Mouse (Mus musculus) forebrain, embryonic 12.5 days (tissue): Measurements from ENCODE around the gene Gm12216. TPM values are rescaled to one million over a fixed set of nuclear protein-coding genes. Genes with fewer than 3 reads are reported as not detected.
A peak's percentile ranks its signal among the peaks of the same experiment; 100 is the strongest.
"Not testable (repeated sequence)": the region's sequence is repeated elsewhere in the genome, so short reads cannot be mapped to it uniquely, and the experiment has no call there.

Source experiments
- ATAC-seq: fragments of 200-750 bp; cut with Nextera tagmentation; 2 replicates; pipeline ENCODE4 v1.8.0; 2017; ENCODE audit warnings: moderate TSS enrichment; ENCODE audit not compliant: low FRiP score
- H3K27ac ChIP-seq: fragments of 300-500 bp; sonication (generic); 2 replicates; pipeline ENCODE4 v1.5.1; 2016; ENCODE audit warnings: mild to moderate bottlenecking
- H3K27me3 ChIP-seq: fragments of 300-500 bp; sonication (generic); 2 replicates; pipeline ENCODE4 v1.6.1; 2016; ENCODE audit warnings: mild to moderate bottlenecking
- H3K36me3 ChIP-seq: fragments of 300-500 bp; sonication (generic); replicated peaks from 2 replicates; pipeline ENCODE4 v1.6.1; 2016; ENCODE audit warnings: mild to moderate bottlenecking
- H3K4me1 ChIP-seq: fragments of 300-500 bp; sonication (generic); 2 replicates; pipeline ENCODE4 v1.6.1; 2016
- H3K4me2 ChIP-seq: fragments of 300-500 bp; sonication (generic); 2 replicates; pipeline ENCODE4 v1.6.1; 2016; ENCODE audit warnings: mild to moderate bottlenecking, moderate library complexity
- H3K4me3 ChIP-seq: fragments of 300-500 bp; sonication (generic); replicated peaks from 2 replicates; pipeline ENCODE4 v1.5.1; 2016; ENCODE audit warnings: mild to moderate bottlenecking
- H3K9ac ChIP-seq: fragments of 300-500 bp; sonication (generic); 2 replicates; pipeline ENCODE4 v1.6.1; 2016; ENCODE audit warnings: mild to moderate bottlenecking
- H3K9me3 ChIP-seq: fragments of 300-500 bp; sonication (generic); 2 replicates; pipeline ENCODE4 v1.6.1; 2016
- WGBS: fragments of 180-500 bp; shearing (Covaris S2); methylation state at CpG from one replicate; pipeline ENCODE4 v1.1.7; 2016; 5-methylcytosine and 5-hydroxymethylcytosine counted together
- polyA plus RNA-seq: library from polyadenylated mRNA; unstranded; fragments of >200 nt; fragmentation: Nextera tagmentation; extraction: Ambion mirVana; gene quantifications from 2 replicates; pipeline ENCODE4 v1.2.1, GENCODE M21; 2016

Gene Gm12216
- polyA plus RNA-seq, result 0.36 TPM in 1 of 2 replicates, not detected in the other

DNA sequence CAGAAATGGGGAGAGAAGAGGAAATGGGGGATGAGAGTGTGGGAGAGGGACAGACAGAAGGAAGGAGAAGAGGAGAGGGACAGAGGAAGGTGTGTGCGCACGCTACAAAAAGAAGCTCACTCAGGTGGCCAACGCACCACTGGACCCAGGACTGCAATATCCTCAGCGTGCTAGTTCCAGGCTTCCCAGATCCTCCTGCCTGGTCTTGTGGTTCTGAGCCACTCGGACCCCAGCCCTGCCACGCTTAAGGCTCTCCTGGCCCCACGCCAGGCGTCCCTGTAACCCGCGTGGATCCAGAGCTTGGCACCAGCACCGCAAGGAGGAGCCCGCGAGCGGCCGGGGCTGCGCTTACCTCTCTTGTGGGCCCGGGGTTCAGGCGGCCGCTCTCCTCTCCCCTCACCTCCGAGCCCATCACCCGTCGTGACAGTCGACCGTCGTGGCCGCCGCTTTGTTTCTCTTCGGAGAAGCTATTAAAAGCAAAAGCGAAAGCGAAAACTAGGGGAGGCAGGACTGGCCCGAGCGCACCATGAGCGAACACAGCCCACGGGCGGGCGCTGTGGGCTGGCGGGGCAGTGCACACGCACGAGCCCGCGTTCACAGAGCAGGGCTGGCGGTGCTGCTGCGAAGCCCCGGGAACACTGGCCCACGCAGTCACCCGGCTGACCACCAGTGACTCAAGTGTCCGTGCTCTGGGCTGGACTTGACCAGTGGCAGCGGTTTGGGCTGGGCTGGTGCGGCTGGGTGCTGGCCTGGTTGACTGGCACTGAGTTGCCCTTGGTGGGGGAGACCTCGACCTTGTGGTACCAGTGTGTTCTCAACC, at the start of gene Gm12216:
Gene Gm12216, minus strand, starts transcription at position 496 of the 820 bp plus-strand sequence.
- not testable (repeated sequence) for H3K9me3 ChIP-seq, H3K36me3 ChIP-seq, H3K27ac ChIP-seq, H3K4me1 ChIP-seq, H3K27me3 ChIP-seq
- 12% methylated on average over 46 of the region's 50 CpGs for WGBS
- Histone ChIP-seq H3K4me3 (peak within 1 kb of the TSS; percentile 47), H3K4me2 (peak within 1 kb of the TSS; percentile 68), H3K9ac (peak within 1 kb of the TSS; percentile 46)
- ATAC-seq, result peak; percentile 57; the same call in 1 of the 2 replicates

DNA sequence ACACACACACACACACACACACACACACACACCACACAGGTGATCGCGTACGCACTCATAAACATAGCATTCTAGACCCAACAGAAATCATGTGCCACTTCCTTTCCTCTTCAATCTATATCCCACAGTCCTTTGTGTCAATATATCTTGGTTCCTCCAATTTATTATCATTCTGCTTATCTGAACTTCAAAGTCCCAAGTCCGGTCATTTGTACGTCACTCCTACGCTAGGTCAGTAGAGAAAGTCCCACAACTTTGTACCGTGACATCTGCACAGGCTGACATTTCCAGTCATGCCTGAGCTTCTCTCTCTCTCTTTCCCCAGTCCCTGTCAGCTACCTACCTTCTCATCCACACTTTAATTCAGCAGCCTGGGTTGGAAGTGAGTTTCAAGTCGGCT, 49.6 kb upstream of the Gm12216 start:
- no peaks in the 10 kb centered on the region for H3K4me1 ChIP-seq
- no peak overlapping the region for H3K9ac ChIP-seq
- H3K27ac ChIP-seq, result no peak overlapping the region
- H3K27me3 ChIP-seq, result no peaks in the 10 kb centered on the region
- WGBS, result 94% methylated on average over 8 of the region's 8 CpGs
- H3K36me3 ChIP-seq, result no peaks in the 10 kb centered on the region
- H3K4me2 ChIP-seq, result no peak overlapping the region
- no peaks in the 10 kb centered on the region for H3K9me3 ChIP-seq
- no peak for ATAC-seq
- H3K4me3 ChIP-seq, result no peak overlapping the region

GRCm38 (mm10) chr11:53904534-53904925, 45.5 kb upstream of the Gm12216 start:
- H3K27ac ChIP-seq, result no peak overlapping the region
- ATAC-seq, result no peak
- WGBS, result 84% methylated on average over 9 of the region's 9 CpGs

GRCm38 (mm10) chr11:53903781-53904533, 44.9 kb upstream of the Gm12216 start:
- H3K9ac ChIP-seq, result no peak overlapping the region
- no peak for ATAC-seq
- no peaks in the 10 kb centered on the region for H3K4me1 ChIP-seq
- H3K4me2 ChIP-seq, result no peak overlapping the region
- H3K36me3 ChIP-seq, result no peaks in the 10 kb centered on the region
- 57% methylated on average over 16 of the region's 16 CpGs for WGBS
- no peak overlapping the region for H3K27ac ChIP-seq
- no peaks in the 10 kb centered on the region for H3K9me3 ChIP-seq
- H3K27me3 ChIP-seq, result no peaks in the 10 kb centered on the region
- H3K4me3 ChIP-seq, result no peak overlapping the region

More at GRCm38 (mm10) chr11:53904534-53904925, 45.5 kb upstream of the Gm12216 start:
- Histone ChIP-seq H3K4me2 (no peak overlapping the region), H3K9ac (no peak overlapping the region), H3K36me3 (no peaks in the 10 kb centered on the region), H3K4me1 (no peaks in the 10 kb centered on the region), H3K4me3 (no peak overlapping the region), H3K9me3 (no peaks in the 10 kb centered on the region), H3K27me3 (no peaks in the 10 kb centered on the region)

- Histone ChIP-seq H3K4me1 (no peaks in the 10 kb centered on the region), H3K4me3 (no peak overlapping the region), H3K4me2 (no peak overlapping the region), H3K9ac (no peak overlapping the region), H3K9me3 (no peaks in the 10 kb centered on the region), H3K27ac (no peak overlapping the region), H3K36me3 (no peaks in the 10 kb centered on the region), H3K27me3 (no peaks in the 10 kb centered on the region)
- ATAC-seq, result no peak
- WGBS, result 93% methylated on average over 14 of the region's 14 CpGs
These were observed 43.7 kb upstream of the Gm12216 start for GRCm38 (mm10) chr11:53902741-53903140.

DNA sequence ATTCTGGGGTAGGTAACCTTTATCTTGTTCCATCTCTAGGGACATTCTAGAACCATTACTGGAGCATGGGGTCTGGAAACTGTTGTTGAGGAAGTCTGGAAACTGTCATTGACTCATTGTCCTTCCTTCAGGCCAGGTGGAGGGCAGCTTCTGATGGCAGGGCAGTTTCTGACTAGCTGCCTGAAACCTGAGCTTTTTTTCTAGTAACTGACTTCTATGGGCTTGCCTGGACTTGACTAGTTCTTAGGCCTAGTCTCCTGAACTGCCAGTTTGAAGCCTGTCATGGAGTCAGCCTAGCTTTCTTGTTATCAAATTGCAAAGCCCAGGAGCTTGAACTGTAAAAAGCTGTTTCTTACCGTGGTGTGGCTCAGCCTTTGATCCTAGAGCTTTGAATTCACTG, 41.9 kb upstream of the Gm12216 start:
- no peaks in the 10 kb centered on the region for H3K9me3 ChIP-seq
- H3K4me2 ChIP-seq, result no peak overlapping the region
- ATAC-seq, result no peak
- H3K27me3 ChIP-seq, result no peaks in the 10 kb centered on the region
- no peak overlapping the region for H3K9ac ChIP-seq
- H3K36me3 ChIP-seq, result no peaks in the 10 kb centered on the region
- H3K4me1 ChIP-seq, result no peaks in the 10 kb centered on the region
- H3K27ac ChIP-seq, result no peak overlapping the region
- no peak overlapping the region for H3K4me3 ChIP-seq
- 62% methylated on average over 1 of the region's 1 CpGs for WGBS

- Histone ChIP-seq H3K4me2 (no peak overlapping the region), H3K27me3 (no peaks in the 10 kb centered on the region), H3K9ac (no peak overlapping the region), H3K4me3 (no peak overlapping the region), H3K4me1 (no peaks in the 10 kb centered on the region), H3K27ac (no peak overlapping the region), H3K9me3 (no peaks in the 10 kb centered on the region), H3K36me3 (no peaks in the 10 kb centered on the region)
- no peak for ATAC-seq
- WGBS, result 80% methylated on average over 6 of the region's 6 CpGs
These were observed 40.9 kb upstream of the Gm12216 start for GRCm38 (mm10) chr11:53899981-53900380.

GRCm38 (mm10) chr11:53899004-53899403, 39.9 kb upstream of the Gm12216 start:
- no peaks in the 10 kb centered on the region for H3K36me3 ChIP-seq
- H3K4me1 ChIP-seq, result no peaks in the 10 kb centered on the region
- no peak overlapping the region for H3K4me3 ChIP-seq
- no peak for ATAC-seq
- H3K9ac ChIP-seq, result no peak overlapping the region
- WGBS, result 67% methylated on average over 3 of the region's 3 CpGs
- H3K27ac ChIP-seq, result no peak overlapping the region
- H3K9me3 ChIP-seq, result no peaks in the 10 kb centered on the region
- H3K27me3 ChIP-seq, result no peaks in the 10 kb centered on the region
- H3K4me2 ChIP-seq, result no peak overlapping the region

DNA sequence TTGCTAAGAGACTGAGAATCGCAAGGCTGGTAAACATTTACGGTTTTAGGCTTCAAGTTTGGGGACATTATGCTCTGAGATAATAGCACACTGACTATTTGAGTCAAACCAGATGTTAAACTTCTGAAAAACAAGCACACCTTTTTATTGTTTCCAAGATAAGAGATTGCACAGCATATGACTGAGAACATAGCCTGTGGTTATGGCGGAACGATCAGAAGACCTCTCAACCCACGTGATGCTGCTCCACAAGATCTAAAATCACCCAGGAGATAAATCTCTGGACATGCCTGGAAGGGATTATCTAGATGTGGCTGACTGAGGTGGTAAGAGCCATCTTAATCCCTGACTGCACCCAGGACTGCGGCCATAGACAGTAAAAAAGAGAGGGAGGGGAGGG, 37.9 kb upstream of the Gm12216 start:
- Histone ChIP-seq H3K4me2 (no peak overlapping the region), H3K4me3 (no peak overlapping the region), H3K9me3 (no peaks in the 10 kb centered on the region), H3K27me3 (no peaks in the 10 kb centered on the region), H3K27ac (no peak overlapping the region), H3K9ac (no peak overlapping the region), H3K4me1 (peaks cover 3% of the 10 kb centered on the region; the same call in 1 of the 2 replicates), H3K36me3 (no peaks in the 10 kb centered on the region)
- ATAC-seq, result no peak
- 81% methylated on average over 6 of the region's 6 CpGs for WGBS

DNA sequence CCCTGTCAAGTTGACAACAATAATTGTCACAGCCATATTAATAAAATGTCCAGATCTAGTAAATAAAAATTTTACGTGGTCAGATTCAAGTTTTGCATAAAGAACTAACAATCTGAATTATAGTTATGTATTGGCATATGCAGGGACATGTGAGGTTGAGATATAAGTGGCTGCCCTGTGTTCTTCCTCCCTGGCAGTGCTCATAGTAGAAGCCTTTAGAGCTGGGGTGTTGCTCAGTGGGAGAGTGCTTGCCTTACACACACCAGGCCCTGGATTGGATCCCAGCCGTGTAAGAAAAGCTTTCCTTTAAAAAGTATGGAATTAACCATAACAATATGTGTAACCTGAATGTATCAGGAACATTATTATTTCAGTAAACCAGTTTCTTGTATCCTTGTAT, 34.4 kb upstream of the Gm12216 start:
- WGBS, result 73% methylated on average over 2 of the region's 2 CpGs
- Histone ChIP-seq H3K9me3 (no peaks in the 10 kb centered on the region), H3K4me1 (peaks cover 20% of the 10 kb centered on the region), H3K27me3 (no peaks in the 10 kb centered on the region), H3K4me3 (no peak overlapping the region), H3K27ac (no peak overlapping the region), H3K36me3 (no peaks in the 10 kb centered on the region), H3K4me2 (no peak overlapping the region), H3K9ac (no peak overlapping the region)
- ATAC-seq, result no peak

DNA sequence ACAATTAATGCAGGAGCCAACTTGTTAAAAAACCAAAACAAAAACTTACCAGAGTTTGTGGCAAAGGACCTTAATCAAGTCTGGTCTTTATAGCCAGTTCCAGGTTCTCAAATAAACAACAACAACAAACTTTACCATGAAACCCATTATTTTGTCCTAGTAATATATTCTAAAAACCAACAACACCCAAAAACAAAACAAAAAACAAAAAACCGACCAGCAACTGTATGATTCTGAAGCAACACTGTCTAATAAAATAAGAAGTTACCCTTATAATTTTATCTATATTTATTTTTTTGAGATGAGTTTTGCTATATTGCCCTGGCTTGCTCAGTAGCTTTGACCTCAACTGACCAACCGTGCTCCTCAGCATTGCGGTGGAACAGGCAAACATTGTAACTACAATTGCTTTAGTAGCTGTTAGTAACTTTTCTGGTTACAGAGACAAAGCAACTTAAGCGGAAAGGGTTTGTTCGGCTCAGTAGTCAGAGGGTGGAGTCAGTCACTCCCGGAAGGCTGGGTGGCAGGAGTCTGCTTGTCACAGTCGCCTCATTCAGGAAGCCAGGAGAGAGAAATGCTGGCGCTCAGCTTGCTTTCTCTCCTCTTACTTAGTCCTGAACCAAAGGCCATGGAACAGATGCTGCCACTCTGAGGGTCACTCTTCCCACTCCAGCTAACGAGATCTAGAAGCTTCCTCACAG, 33.8 kb upstream of the Gm12216 start:
- no peak for ATAC-seq
- Histone ChIP-seq H3K27ac (no peak overlapping the region), H3K36me3 (no peaks in the 10 kb centered on the region), H3K27me3 (no peaks in the 10 kb centered on the region), H3K4me1 (peaks cover 20% of the 10 kb centered on the region), H3K4me2 (no peak overlapping the region), H3K4me3 (no peak overlapping the region), H3K9me3 (no peaks in the 10 kb centered on the region), H3K9ac (no peak overlapping the region)
- 47% methylated on average over 9 of the region's 9 CpGs for WGBS
